Comparison of ENCODE assay signal across 22 mouse cellular contexts in the genomic region with DNA sequence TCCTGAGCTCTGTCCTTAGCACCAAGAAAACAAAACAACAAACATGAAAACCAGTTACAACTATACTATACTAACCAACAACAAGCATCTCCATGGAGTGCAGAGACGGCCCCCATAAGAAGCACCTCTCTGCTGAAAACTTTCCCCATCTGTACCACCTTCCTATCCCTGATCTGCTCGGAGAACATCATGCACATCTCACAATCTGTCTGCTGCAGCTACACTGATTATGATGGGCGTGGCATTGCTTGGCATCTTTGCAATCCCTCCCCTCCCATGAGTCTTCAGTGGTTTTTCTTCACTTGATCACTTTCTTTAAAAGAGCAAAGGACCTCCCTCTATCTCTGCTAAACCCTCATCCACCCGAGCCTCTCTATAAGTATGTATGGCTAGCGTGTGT. TPM values are rescaled to one million over a fixed set of nuclear protein-coding genes. Genes with fewer than 3 reads are reported as not detected.
DNase-seq lines count a peak whose midpoint lies in the region; ATAC-seq lines count a peak whose summit lies in the region.
"Had no signal": no experiment of that assay in that cellular context is flagged by ENCODE, and none has a peak within 500 bp of the region (broad histone marks: within the 10 kb centered on the region; RNA-seq: fewer than 3 reads in every experiment).

No protein-coding gene starts in this region.

- peak; percentile 56 for ATAC-seq in megakaryocyte progenitor cell, adult 5-6 weeks (replicated peaks; ENCODE audit: poor library complexity)
- ATAC-seq: activated CD4-positive, CD25-positive, alpha-beta regulatory T cell, adult 4 months; forebrain, embryonic 14.5 days; forebrain, postnatal 0 days; intestine, postnatal 0 days had no signal

- peak; percentile 25 for DNase-seq in heart, adult 11 months
- DNase-seq in heart, postnatal 14 days, result no peak
- DNase-seq in MEL-GATA-1-ER (ENCODE audit: extremely low read depth, low read depth), result peak; percentile 19
- DNase-seq in testis, postnatal 10 days (ENCODE audit: low spot score), result no peak
- no peak for DNase-seq in right cerebral cortex, postnatal 10 days (ENCODE audit: low spot score in 2 of 2)
- DNase-seq: adrenal gland, adult 8-10 months; adrenal gland, postnatal 25 days; B cell, adult 2 months; cerebellum, adult 11 months; cerebellum, adult 2 months; cerebellum, adult 9-11 months; cerebellum, postnatal 25 days; embryo, embryonic 11 days; forebrain, postnatal 0 days; gastrocnemius, adult 2 months; gastrocnemius, postnatal 14 days; heart, adult 18-20 months; heart, postnatal 10 days had no signal

- intact Hi-C loops in heart, postnatal 14 days (cut with DNase I), result no loop called here

RNA-seq across cellular contexts. Expression of gene Lta4h, which starts 55.5 kb away (rescaled TPM):
- 10 to 100 TPM; 41.6 to 46.0 TPM for total RNA-seq in heart, postnatal 14 days (2021)
- total RNA-seq in megakaryocyte progenitor cell, adult 5-6 weeks (2015), result 1,064 and 1,073 TPM in 2 replicates
- 756 and 853 TPM in 2 replicates for total RNA-seq in megakaryocyte progenitor cell, adult 5-6 weeks (2017)

Comparison
In these comparisons a context has a peak if more than half of its experiments do, and no peak if none do; other contexts are left out.
1. DNase-seq: peak in heart, adult 11 months (single experiment) and MEL-GATA-1-ER (single experiment); none in heart, postnatal 14 days (0 of 2), testis, postnatal 10 days (single experiment) and right cerebral cortex, postnatal 10 days (0 of 2).
2. RNA of gene Lta4h, which starts 55.5 kb away (total RNA-seq): 756 to 1,073 TPM in megakaryocyte progenitor cell, adult 5-6 weeks; 41.6 to 46.0 TPM in heart, postnatal 14 days; every median in the first group is over 10 times any median in the second.